Mouse (Mus musculus) fat pad, adult 2 months (tissue): ENCODE measurements at regions not wholly inside any gene's neighbourhood (a gene's known extent, or its start where the extent isn't known, plus 50 kb on each side); places are given as distances from the start of the nearest gene placed in this dataset.

Experiments
- DNase-seq: peaks from one replicate; pipeline ENCODE4 v3.0.0-alpha.2; 2011; ENCODE audit warnings: low read depth, low spot score; ENCODE audit errors: extremely low read depth

DNA sequence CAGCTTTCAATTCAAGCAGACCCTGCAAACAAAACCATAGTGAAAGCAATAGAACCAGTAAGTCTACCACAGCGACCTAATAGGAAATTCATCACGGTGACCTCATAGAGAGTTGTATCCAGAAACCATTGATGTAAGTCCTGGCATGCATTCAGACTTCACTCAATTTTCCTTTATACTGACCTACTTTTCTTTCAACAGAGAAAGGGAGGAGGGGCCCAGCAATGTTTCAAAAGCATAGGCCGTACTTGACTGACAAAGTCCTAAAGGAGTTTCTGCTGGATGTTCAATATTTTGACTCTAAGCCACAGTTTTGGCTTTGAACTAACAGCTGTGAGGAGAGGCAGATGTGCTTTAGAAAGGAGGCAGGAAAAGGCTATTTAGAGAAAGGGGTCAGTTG, 88.4 kb downstream of the AI593442 start:
- no peak for DNase-seq

- no peak for DNase-seq
Observed at GRCm38 (mm10) chr9:52574066-52574465, 105.5 kb downstream of the AI593442 start.

DNA sequence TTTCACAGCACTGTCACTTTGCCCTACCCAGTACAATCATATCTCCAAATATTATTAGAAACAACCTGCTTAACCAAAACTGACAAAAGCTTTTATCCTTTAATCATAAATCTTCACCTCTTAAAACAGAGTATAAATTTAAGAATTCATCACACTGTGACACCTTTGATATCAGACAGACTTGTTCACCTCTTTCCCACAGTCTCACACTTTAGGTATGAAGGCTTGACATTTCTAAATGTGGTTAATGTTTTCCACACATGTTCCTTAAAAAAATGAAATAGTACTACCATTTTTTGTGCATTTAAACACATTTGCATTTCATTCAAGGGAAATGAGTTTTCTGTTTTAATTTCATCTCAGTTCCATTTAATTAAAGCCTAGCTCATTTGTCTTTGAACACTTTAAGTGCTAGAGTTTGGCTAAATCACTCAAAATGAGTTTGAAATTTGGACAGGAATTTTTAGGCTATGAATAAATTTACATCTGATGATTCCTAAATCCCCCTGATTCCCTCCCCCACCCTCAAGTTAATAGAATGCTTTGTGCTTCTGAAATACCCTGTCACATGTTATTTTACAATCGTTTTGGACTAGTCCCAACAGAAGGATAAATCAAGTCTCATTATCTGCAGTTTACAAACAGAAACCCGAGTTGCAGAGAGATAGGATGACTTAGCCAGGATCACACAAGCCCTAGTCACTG, 127.9 kb downstream of the AI593442 start:
- DNase-seq: no peak

GRCm38 (mm10) chr9:52546071-52546470, 133.5 kb downstream of the AI593442 start:
- no peak for DNase-seq

GRCm38 (mm10) chr9:52539086-52539485, 140.5 kb downstream of the AI593442 start:
- no peak for DNase-seq

DNA sequence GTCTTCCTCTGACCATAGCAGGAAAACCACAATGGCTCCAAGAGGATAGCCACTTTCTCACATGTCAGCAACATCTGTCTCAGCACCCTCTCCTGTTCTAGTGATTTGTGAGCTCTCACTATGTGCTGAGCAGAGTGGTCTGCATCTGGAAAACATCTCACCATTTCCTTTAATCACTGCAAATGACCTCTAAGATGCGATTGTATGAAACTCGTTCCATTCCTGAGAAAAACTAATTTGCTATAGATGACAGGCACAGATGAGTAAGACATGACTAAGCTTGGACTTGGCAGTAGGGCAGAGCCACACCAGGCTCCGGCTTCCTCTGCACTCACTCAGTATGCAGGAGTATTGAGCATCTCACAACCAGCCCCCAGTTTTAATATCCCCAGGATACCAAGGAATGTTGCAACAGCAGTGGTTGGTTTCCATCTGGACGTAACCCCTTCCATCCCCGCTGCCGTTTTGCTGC, 150.1 kb downstream of the AI593442 start:
- no peak for DNase-seq

- no peak for DNase-seq
Observed at GRCm38 (mm10) chr9:52500487-52500886, 179.1 kb downstream of the AI593442 start.

DNA sequence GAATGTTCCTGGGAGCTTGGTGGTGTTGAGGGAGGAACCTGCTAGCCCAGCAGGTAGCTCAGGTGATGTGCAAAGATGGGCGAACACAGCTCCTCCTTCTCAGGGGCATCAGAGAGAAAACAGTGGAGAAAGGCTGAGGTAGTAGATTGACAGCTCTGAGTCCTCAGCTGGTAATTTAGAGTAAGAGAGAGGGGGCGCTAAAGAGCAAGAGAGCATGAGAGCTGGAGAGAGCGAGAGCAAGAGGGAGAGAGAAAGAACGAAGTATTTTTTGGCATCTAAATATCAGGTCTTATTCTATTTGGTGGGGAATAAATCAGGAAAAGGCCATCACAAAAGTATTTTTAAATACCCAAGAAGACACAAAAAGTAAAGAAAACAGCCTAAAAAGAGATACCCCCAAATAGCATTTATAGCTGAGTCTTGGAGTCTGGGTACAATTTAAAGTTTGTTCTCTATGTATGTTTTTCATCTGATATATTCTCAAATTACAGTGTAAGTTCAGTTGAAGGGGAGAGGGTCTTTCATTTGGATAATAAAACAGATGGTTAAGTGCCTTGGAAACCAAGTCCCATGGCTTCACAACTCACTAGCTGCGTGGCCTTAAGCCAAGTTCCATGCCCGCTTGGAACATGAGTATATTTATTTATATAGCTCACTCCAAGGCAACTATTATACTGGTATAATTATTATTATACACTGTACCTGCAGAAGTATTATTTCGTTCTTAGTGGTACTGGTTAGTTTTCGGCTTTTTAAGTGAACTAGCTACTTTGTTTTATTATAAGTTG, 183.9 kb downstream of the AI593442 start:
- DNase-seq: no peak

GRCm38 (mm10) chr9:52492947-52493505, 186.6 kb downstream of the AI593442 start:
- DNase-seq: no peak

DNA sequence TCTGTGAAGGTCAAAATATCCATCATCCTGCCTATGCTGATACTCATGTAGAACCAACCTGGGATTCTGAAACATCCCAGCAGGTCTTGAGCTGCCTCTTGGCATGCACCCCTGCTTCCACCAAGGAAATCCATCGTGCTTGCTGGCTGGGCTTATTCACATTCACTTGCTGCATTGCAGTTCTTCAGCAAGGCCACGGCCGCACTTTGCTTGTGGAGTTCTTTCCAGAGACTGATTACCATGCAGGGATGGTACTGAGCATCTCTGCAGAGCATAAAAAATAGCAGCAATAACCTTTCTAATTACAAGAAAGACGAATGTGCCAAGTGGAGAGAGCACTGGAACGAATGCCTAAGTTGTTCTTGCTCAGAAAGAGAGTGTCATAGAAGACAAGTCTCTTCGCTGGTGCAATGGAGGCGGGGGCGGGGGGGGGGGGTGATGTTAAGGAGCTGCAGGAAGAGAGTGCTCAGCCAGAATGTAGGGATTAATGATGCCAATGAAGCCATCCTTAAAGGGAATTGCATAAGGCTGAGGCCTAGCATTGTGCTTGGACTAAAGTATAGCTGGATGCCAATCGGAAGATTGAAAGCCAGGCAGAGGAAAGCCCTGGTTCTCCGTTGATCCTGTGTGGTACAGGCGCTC, 205.9 kb downstream of the AI593442 start:
- DNase-seq: no peak

GRCm38 (mm10) chr9:52472859-52473258, 206.7 kb downstream of the AI593442 start:
- no peak for DNase-seq

- DNase-seq: no peak
Observed at GRCm38 (mm10) chr9:52458518-52458917, 221.1 kb downstream of the AI593442 start.

- DNase-seq: no peak
Observed at GRCm38 (mm10) chr9:52454445-52454844, 225.1 kb downstream of the AI593442 start.

DNA sequence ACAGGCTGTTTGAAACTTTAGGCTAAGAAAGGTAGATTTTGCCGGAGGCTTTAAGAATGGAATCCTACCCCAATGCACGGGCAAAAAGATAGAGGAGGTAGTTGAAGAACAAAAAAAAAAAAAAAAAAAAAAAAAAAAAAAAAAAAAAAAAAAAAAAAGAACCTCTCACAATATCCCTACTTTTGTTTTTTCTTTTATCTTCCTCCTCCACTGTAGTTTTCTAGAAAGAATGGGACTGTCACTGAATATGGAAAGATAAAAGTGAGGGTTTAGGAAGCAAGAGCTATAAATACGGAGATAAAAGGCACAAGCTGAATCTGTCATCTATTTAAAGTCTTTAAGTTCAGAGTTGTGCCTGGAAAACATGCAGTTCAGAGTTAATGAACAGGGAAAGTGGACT, 227.8 kb downstream of the AI593442 start:
- no peak for DNase-seq

DNA sequence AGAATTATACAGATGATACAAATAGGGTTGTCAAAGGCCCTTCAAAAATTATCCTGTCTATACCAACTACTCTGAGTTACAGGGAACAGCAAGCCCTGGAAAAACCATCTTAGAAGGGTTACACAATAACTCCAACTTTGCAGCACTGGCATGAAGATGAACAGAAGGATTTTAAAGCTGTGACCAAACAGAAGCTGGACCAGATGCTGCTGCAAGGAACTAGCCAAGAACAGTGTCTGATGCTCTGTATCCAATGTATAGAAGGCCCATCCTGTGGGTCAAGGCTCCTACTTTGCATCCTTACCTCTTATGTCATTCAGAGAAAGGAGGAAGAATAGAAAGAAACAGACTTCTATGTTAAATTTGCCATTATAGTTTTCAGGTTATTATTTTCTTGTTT, 231.3 kb downstream of the AI593442 start:
- no peak for DNase-seq

GRCm38 (mm10) chr9:52443228-52443627, 236.4 kb downstream of the AI593442 start:
- DNase-seq: peak; percentile 47

DNA sequence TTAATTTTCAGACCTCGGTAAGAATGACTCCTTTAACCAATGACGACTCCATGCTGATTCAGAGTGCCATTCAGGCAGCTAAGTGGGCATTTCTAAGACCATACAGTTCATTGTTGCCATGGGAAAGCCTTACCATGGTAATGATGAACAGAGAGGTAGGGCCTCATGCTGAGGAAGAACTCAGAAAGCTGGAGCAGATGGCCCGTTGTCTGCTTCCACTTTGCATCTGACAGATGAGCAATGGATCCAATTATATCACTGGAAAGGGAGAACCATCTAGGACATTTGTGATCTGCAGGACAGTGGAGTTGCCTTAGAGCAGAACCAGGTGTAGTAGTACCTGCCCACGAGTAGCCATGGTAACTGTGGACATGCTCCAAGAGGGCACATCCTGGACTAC, 245.4 kb downstream of the AI593442 start:
- no peak for DNase-seq

GRCm38 (mm10) chr9:52425413-52425812, 254.2 kb downstream of the AI593442 start:
- no peak for DNase-seq

DNA sequence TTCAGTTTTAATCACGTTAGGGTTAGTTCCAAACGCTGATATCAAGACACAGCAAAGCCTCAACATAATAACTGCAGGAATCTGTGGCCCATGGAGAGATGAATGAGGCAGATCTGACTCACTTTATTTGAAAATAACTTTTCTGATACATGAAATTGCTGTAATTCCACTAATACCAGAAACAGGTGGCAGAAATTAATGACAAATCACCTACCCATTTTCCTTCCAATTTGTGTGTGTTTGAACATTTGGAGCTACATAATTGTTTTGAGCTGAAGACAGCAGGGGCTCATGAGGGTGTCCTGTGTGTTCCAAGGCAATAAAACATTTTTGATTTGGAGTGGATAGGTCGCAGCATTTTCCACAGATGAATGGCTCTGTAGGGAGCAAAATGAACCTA, 254.2 kb upstream of the Zc3h12c start:
- DNase-seq: no peak

DNA sequence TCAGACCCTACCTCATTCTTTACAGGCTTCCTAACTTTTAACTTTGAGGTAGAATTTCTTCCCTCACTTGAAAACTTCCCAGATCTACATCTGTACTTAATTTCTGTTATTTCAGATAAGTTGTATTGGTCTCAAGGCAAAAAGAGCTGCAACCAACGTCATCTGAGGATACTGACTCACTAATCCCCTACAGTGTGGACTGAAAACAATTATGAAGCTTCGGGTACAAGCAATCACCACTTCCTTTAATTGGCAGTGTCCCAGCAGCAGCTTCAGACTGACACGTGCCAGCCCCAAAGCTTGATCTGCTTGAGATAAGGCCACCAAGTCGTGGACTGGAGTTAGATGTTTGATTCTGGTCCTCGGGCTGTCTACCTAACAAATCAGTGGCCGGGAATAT, 247.3 kb upstream of the Zc3h12c start:
- no peak for DNase-seq

GRCm38 (mm10) chr9:52407841-52408240, 239.5 kb upstream of the Zc3h12c start:
- DNase-seq: no peak

- no peak for DNase-seq
Observed at GRCm38 (mm10) chr9:52402496-52402895, 234.1 kb upstream of the Zc3h12c start.
